Mouse (Mus musculus): ENCODE data around the gene Hsd17b6. TPM values are rescaled to one million over a fixed set of nuclear protein-coding genes. Genes with fewer than 3 reads are reported as not detected.

Hsd17b6 gene
- polyA plus RNA-seq, 1 experiment from 2014 or later: not detected

GRCm38 (mm10) chr10:127996690-127997089 is 10.7 kb downstream of the Hsd17b6 start:
- Histone ChIP-seq H3K4me3 (ENCODE audit: low read depth, low read length) (no peak overlapping the region), H3K27me3 (ENCODE audit: control insufficient read depth, insufficient read depth, low read length) (no peaks in the 10 kb centered on the region), H3K9ac (ENCODE audit: low read length) (no peak overlapping the region), H3K4me2 (ENCODE audit: low read depth) (no peak overlapping the region), H3K27ac (ENCODE audit: low read depth, low read length) (no peak overlapping the region), H3K4me1 (ENCODE audit: control insufficient read depth, insufficient read depth, low read length) (no peaks in the 10 kb centered on the region), H3K36me3 (ENCODE audit: control insufficient read depth, insufficient read depth, low read length) (no peaks in the 10 kb centered on the region), H3K9me3 (ENCODE audit: control insufficient read depth, low read length) (no peaks in the 10 kb centered on the region)
- DNase-seq (ENCODE audit: low spot score) (no peak), ATAC-seq (ENCODE audit: insufficient read depth, low FRiP score, low TSS enrichment) (no peak)
- WGBS: 81% methylated on average over 3 of the region's 3 CpGs

GRCm38 (mm10) chr10:127985601-127986000 is 21.8 kb downstream of the Hsd17b6 start:
- H3K9ac ChIP-seq (ENCODE audit: low read length): no peak overlapping the region
- H3K27ac ChIP-seq (ENCODE audit: low read depth, low read length): peak overlapping the region; percentile 73
- 0 out of 2 replicates have a peak overlapping the region, but pooled peaks have one; percentile 25 for H3K4me2 ChIP-seq (ENCODE audit: low read depth)
- peaks cover 8% of the 10 kb centered on the region for H3K4me1 ChIP-seq (ENCODE audit: control insufficient read depth, insufficient read depth, low read length)
- 29% methylated on average over 8 of the region's 8 CpGs for WGBS
- H3K36me3 ChIP-seq (ENCODE audit: control insufficient read depth, insufficient read depth, low read length): no peaks in the 10 kb centered on the region
- no peaks in the 10 kb centered on the region for H3K27me3 ChIP-seq (ENCODE audit: control insufficient read depth, insufficient read depth, low read length)
- peak; percentile 78 for ATAC-seq (ENCODE audit: insufficient read depth, low FRiP score, low TSS enrichment)
- peak; percentile 66 for DNase-seq (ENCODE audit: low spot score)
- 0 out of 2 replicates have a peak, but pooled peaks cover 3% of the 10 kb centered on the region for H3K9me3 ChIP-seq (ENCODE audit: control insufficient read depth, low read length)
- H3K4me3 ChIP-seq (ENCODE audit: low read depth, low read length): no peak overlapping the region

DNA sequence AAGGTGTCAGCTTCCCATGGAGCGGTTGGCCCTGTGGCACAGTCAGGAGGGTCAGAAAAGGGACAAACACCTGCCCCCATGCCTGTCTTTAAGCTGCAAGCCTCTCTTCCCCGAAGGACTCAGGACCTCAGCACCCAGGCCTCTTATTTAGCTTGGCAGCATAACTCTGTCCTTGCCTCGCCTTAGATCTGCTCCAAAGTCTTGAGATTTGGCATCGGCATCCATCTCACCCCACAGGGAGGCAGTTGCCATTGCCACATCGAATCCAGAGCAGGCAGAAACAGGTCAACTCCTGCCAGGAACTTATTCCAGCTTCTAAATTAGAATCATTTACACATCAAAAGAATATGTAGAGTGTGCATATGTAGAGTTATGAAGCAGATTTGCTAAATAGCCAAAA is 22.8 kb downstream of the Hsd17b6 start:
- Histone ChIP-seq H3K36me3 (ENCODE audit: control insufficient read depth, insufficient read depth, low read length) (no peaks in the 10 kb centered on the region), H3K9me3 (ENCODE audit: control insufficient read depth, low read length) (0 out of 2 replicates have a peak, but pooled peaks cover 3% of the 10 kb centered on the region), H3K4me2 (ENCODE audit: low read depth) (no peak overlapping the region), H3K27ac (ENCODE audit: low read depth, low read length) (no peak overlapping the region), H3K4me3 (ENCODE audit: low read depth, low read length) (no peak overlapping the region), H3K9ac (ENCODE audit: low read length) (no peak overlapping the region), H3K4me1 (ENCODE audit: control insufficient read depth, insufficient read depth, low read length) (peaks cover 8% of the 10 kb centered on the region), H3K27me3 (ENCODE audit: control insufficient read depth, insufficient read depth, low read length) (no peaks in the 10 kb centered on the region)
- ATAC-seq (ENCODE audit: insufficient read depth, low FRiP score, low TSS enrichment): no peak
- DNase-seq (ENCODE audit: low spot score): no peak
- WGBS: 84% methylated on average over 5 of the region's 5 CpGs

DNA sequence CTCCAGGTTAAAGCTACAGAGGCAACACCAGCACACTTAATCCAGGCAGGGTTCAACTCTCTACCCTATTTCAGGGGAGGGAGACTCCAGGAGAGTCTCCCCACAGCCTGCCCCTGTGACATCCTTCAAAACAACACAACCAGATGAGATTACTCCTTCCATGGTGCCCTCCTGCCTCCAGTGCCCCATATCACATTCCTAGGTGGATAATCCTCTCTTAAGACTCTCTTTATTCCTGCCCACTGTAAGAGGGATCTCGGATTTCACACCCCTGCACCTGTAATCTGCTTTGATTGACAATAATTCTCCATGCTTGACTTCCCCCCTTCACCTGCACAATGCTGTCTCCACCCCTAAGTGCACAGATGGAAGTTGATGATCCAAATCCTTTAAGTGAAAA is 31.9 kb downstream of the Hsd17b6 start:
- DNase-seq (ENCODE audit: low spot score) (no peak), ATAC-seq (ENCODE audit: insufficient read depth, low FRiP score, low TSS enrichment) (no peak)
- no peak overlapping the region for H3K9ac ChIP-seq (ENCODE audit: low read length)
- no peak overlapping the region for H3K4me2 ChIP-seq (ENCODE audit: low read depth)
- 30% methylated on average over 1 of the region's 1 CpGs for whole genome bisulfite sequencing
- no peak overlapping the region for H3K4me3 ChIP-seq (ENCODE audit: low read depth, low read length)
- no peak overlapping the region for H3K27ac ChIP-seq (ENCODE audit: low read depth, low read length)
- H3K4me1 ChIP-seq (ENCODE audit: control insufficient read depth, insufficient read depth, low read length): no peaks in the 10 kb centered on the region
- no peaks in the 10 kb centered on the region for H3K36me3 ChIP-seq (ENCODE audit: control insufficient read depth, insufficient read depth, low read length)
- H3K9me3 ChIP-seq (ENCODE audit: control insufficient read depth, low read length): no peaks in the 10 kb centered on the region
- no peaks in the 10 kb centered on the region for H3K27me3 ChIP-seq (ENCODE audit: control insufficient read depth, insufficient read depth, low read length)

DNA sequence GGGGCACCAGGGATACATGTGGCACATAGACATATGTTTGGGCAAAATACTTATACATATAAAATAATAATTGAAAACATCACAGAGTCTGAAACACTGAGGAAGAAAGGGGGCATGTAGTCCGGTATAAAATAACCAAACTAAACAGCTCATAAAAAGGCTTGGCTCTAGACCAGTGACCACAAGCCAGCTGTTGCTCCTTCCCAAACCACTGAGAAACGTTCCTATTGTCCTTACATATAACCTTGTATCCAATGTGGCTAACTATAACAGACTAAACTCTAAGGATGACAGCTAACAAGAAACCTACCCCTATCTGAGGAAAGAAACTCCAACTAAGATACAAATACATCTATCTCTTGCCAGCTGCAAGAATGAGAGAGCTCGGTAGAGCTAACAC is 33.3 kb downstream of the Hsd17b6 start:
- no peaks in the 10 kb centered on the region for H3K9me3 ChIP-seq (ENCODE audit: control insufficient read depth, low read length)
- WGBS: 84% methylated on average over 3 of the region's 3 CpGs
- no peak overlapping the region for H3K4me3 ChIP-seq (ENCODE audit: low read depth, low read length)
- no peaks in the 10 kb centered on the region for H3K36me3 ChIP-seq (ENCODE audit: control insufficient read depth, insufficient read depth, low read length)
- no peaks in the 10 kb centered on the region for H3K27me3 ChIP-seq (ENCODE audit: control insufficient read depth, insufficient read depth, low read length)
- no peak overlapping the region for H3K4me2 ChIP-seq (ENCODE audit: low read depth)
- no peak overlapping the region for H3K27ac ChIP-seq (ENCODE audit: low read depth, low read length)
- DNase-seq (ENCODE audit: low spot score) (no peak), ATAC-seq (ENCODE audit: insufficient read depth, low FRiP score, low TSS enrichment) (no peak)
- H3K9ac ChIP-seq (ENCODE audit: low read length): no peak overlapping the region
- no peaks in the 10 kb centered on the region for H3K4me1 ChIP-seq (ENCODE audit: control insufficient read depth, insufficient read depth, low read length)

DNA sequence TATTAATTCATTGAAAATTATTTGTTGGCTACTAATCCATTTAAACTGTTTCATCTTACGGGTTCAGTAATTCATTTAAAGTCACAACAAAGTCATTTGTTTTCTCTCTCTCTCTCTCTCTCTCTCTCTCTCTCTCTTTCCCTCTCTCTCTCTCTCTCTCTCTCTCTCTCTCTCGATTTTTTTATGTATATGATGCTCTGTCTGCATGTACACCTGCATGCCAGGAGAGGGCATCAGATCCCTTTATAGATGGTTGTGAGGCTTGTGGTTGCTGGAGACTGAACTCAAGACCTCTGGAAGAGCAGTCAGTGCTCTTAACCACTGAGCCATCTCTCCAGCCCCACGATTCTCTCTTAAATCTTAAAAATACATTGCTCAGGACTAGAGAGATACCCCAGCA is 36.3 kb downstream of the Hsd17b6 start:
- Histone ChIP-seq H3K4me2 (ENCODE audit: low read depth) (no peak overlapping the region), H3K27ac (ENCODE audit: low read depth, low read length) (no peak overlapping the region), H3K4me1 (ENCODE audit: control insufficient read depth, insufficient read depth, low read length) (no peaks in the 10 kb centered on the region), H3K4me3 (ENCODE audit: low read depth, low read length) (no peak overlapping the region), H3K9ac (ENCODE audit: low read length) (no peak overlapping the region), H3K9me3 (ENCODE audit: control insufficient read depth, low read length) (no peaks in the 10 kb centered on the region), H3K27me3 (ENCODE audit: control insufficient read depth, insufficient read depth, low read length) (no peaks in the 10 kb centered on the region), H3K36me3 (ENCODE audit: control insufficient read depth, insufficient read depth, low read length) (no peaks in the 10 kb centered on the region)
- WGBS: 79% methylated on average over 3 of the region's 3 CpGs
- no peak for DNase-seq (ENCODE audit: low spot score)
- no peak for ATAC-seq (ENCODE audit: insufficient read depth, low FRiP score, low TSS enrichment)

GRCm38 (mm10) chr10:127970359-127970831 is 37.0 kb downstream of the Hsd17b6 start:
- Histone ChIP-seq H3K4me2 (ENCODE audit: low read depth) (no peak overlapping the region), H3K9ac (ENCODE audit: low read length) (no peak overlapping the region), H3K4me3 (ENCODE audit: low read depth, low read length) (no peak overlapping the region), H3K9me3 (ENCODE audit: control insufficient read depth, low read length) (no peaks in the 10 kb centered on the region), H3K36me3 (ENCODE audit: control insufficient read depth, insufficient read depth, low read length) (no peaks in the 10 kb centered on the region), H3K27me3 (ENCODE audit: control insufficient read depth, insufficient read depth, low read length) (no peaks in the 10 kb centered on the region), H3K27ac (ENCODE audit: low read depth, low read length) (no peak overlapping the region), H3K4me1 (ENCODE audit: control insufficient read depth, insufficient read depth, low read length) (no peaks in the 10 kb centered on the region)
- DNase-seq (ENCODE audit: low spot score) (peak; percentile 22), ATAC-seq (ENCODE audit: insufficient read depth, low FRiP score, low TSS enrichment) (no peak)
- WGBS: 61% methylated on average over 3 of the region's 3 CpGs

DNA sequence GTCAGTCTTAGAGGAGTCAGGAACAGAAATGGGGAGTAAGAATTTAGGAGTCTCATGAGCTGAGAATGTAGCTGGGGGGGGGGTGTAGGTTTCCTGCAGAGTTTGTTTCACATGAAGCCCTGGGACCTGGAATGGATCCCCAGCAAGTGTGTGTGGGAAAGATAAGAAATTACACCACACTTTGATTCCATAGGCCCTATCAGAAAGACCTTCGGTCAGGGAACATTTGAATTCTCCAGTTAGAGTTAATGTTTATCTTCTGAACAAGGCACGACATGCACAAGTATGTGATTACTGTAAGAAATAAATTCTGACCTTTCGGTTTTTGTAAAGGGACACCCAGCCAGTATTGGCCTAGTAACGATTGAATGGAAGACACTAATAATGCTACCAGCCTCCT is 37.6 kb downstream of the Hsd17b6 start:
- WGBS: 88% methylated on average over 4 of the region's 4 CpGs
- H3K27ac ChIP-seq (ENCODE audit: low read depth, low read length): no peak overlapping the region
- H3K27me3 ChIP-seq (ENCODE audit: control insufficient read depth, insufficient read depth, low read length): no peaks in the 10 kb centered on the region
- no peak overlapping the region for H3K9ac ChIP-seq (ENCODE audit: low read length)
- no peak overlapping the region for H3K4me2 ChIP-seq (ENCODE audit: low read depth)
- no peak overlapping the region for H3K4me3 ChIP-seq (ENCODE audit: low read depth, low read length)
- no peak for ATAC-seq (ENCODE audit: insufficient read depth, low FRiP score, low TSS enrichment)
- no peaks in the 10 kb centered on the region for H3K36me3 ChIP-seq (ENCODE audit: control insufficient read depth, insufficient read depth, low read length)
- H3K9me3 ChIP-seq (ENCODE audit: control insufficient read depth, low read length): no peaks in the 10 kb centered on the region
- no peak for DNase-seq (ENCODE audit: low spot score)
- H3K4me1 ChIP-seq (ENCODE audit: control insufficient read depth, insufficient read depth, low read length): no peaks in the 10 kb centered on the region

DNA sequence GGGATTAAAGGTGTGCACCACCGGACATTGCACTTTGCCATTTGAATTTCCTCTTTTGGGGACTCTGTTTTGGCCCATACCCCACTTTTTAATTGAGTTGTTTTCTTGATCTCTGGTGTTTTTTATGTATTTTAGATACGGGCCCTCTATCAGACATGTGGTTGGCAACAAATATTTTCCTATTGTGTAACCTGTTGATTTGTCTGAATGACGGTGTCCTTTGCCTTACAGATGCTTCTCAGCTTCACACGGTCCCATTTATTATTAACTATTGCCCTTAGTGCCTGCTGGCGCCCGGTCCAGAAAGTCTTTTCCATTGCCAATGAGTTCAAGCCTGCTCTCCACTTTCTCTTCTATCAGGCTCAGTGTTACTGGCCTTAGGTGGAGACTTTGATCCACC is 40.9 kb downstream of the Hsd17b6 start:
- ATAC-seq (ENCODE audit: insufficient read depth, low FRiP score, low TSS enrichment): no peak
- WGBS: 95% methylated on average over 6 of the region's 6 CpGs
- no peak overlapping the region for H3K4me3 ChIP-seq (ENCODE audit: low read depth, low read length)

More for the DNA sequence above, 40.9 kb downstream of the Hsd17b6 start:
- DNase-seq (ENCODE audit: low spot score): no peak
- Histone ChIP-seq H3K9ac (ENCODE audit: low read length) (no peak overlapping the region), H3K9me3 (ENCODE audit: control insufficient read depth, low read length) (no peaks in the 10 kb centered on the region), H3K36me3 (ENCODE audit: control insufficient read depth, insufficient read depth, low read length) (no peaks in the 10 kb centered on the region), H3K4me2 (ENCODE audit: low read depth) (no peak overlapping the region), H3K4me1 (ENCODE audit: control insufficient read depth, insufficient read depth, low read length) (no peaks in the 10 kb centered on the region), H3K27ac (ENCODE audit: low read depth, low read length) (no peak overlapping the region), H3K27me3 (ENCODE audit: control insufficient read depth, insufficient read depth, low read length) (no peaks in the 10 kb centered on the region)

Measured in neural tube, embryonic 11.5 days (tissue).